Mouse (Mus musculus): ENCODE measurements around the gene Ddx25. TPM values are rescaled to one million over a fixed set of nuclear protein-coding genes. Genes with fewer than 3 reads are reported as not detected.

Ddx25 gene
- polyA plus RNA-seq, 1 experiment from 2014 or later, result 1.2 TPM

GRCm38 (mm10) chr9:35543099-35543860, 15.0 kb downstream of the Ddx25 start:
- Histone ChIP-seq H3K4me1 (ENCODE audit: control insufficient read depth, insufficient read depth, low read length) (no peaks in the 10 kb centered on the region), H3K36me3 (ENCODE audit: control insufficient read depth, insufficient read depth, low read length) (no peaks in the 10 kb centered on the region), H3K4me2 (ENCODE audit: low read depth, low read length) (no peak overlapping the region), H3K9ac (ENCODE audit: low read length) (no peak overlapping the region), H3K27me3 (ENCODE audit: control insufficient read depth, insufficient read depth, low read length) (no peaks in the 10 kb centered on the region), H3K4me3 (replicated peaks; ENCODE audit: low read length) (no peak overlapping the region), H3K27ac (ENCODE audit: low read length) (no peak overlapping the region), H3K9me3 (replicated peaks; ENCODE audit: control insufficient read depth, low read length) (no peaks in the 10 kb centered on the region)
- 79% methylated on average over 14 of the region's 14 CpGs for WGBS
- ATAC-seq (ENCODE audit: insufficient read depth, low FRiP score), result no peak

- Histone ChIP-seq H3K4me1 (ENCODE audit: control insufficient read depth, insufficient read depth, low read length) (no peaks in the 10 kb centered on the region), H3K36me3 (ENCODE audit: control insufficient read depth, insufficient read depth, low read length) (no peaks in the 10 kb centered on the region), H3K9me3 (replicated peaks; ENCODE audit: control insufficient read depth, low read length) (no peaks in the 10 kb centered on the region), H3K4me3 (replicated peaks; ENCODE audit: low read length) (no peak overlapping the region), H3K9ac (ENCODE audit: low read length) (no peak overlapping the region), H3K4me2 (ENCODE audit: low read depth, low read length) (no peak overlapping the region), H3K27me3 (ENCODE audit: control insufficient read depth, insufficient read depth, low read length) (no peaks in the 10 kb centered on the region), H3K27ac (ENCODE audit: low read length) (no peak overlapping the region)
- 66% methylated on average over 6 of the region's 6 CpGs for WGBS
- ATAC-seq (ENCODE audit: insufficient read depth, low FRiP score), result no peak
These were observed 16.4 kb downstream of the Ddx25 start for GRCm38 (mm10) chr9:35541941-35542340.

GRCm38 (mm10) chr9:35541488-35541887, 16.8 kb downstream of the Ddx25 start:
- Histone ChIP-seq H3K36me3 (ENCODE audit: control insufficient read depth, insufficient read depth, low read length) (no peaks in the 10 kb centered on the region), H3K27me3 (ENCODE audit: control insufficient read depth, insufficient read depth, low read length) (no peaks in the 10 kb centered on the region), H3K4me3 (replicated peaks; ENCODE audit: low read length) (no peak overlapping the region), H3K9me3 (replicated peaks; ENCODE audit: control insufficient read depth, low read length) (no peaks in the 10 kb centered on the region), H3K4me1 (ENCODE audit: control insufficient read depth, insufficient read depth, low read length) (no peaks in the 10 kb centered on the region), H3K27ac (ENCODE audit: low read length) (no peak overlapping the region), H3K4me2 (ENCODE audit: low read depth, low read length) (no peak overlapping the region), H3K9ac (ENCODE audit: low read length) (no peak overlapping the region)
- peak; percentile 53; the same call in 1 of the 2 replicates for ATAC-seq (ENCODE audit: insufficient read depth, low FRiP score)
- WGBS, result 8% methylated on average over 6 of the region's 6 CpGs

GRCm38 (mm10) chr9:35541024-35541423, 17.3 kb downstream of the Ddx25 start:
- 76% methylated on average over 5 of the region's 5 CpGs for WGBS
- no peak overlapping the region for H3K4me3 ChIP-seq (replicated peaks; ENCODE audit: low read length)
- no peaks in the 10 kb centered on the region for H3K9me3 ChIP-seq (replicated peaks; ENCODE audit: control insufficient read depth, low read length)
- H3K27me3 ChIP-seq (ENCODE audit: control insufficient read depth, insufficient read depth, low read length), result no peaks in the 10 kb centered on the region
- no peak overlapping the region for H3K4me2 ChIP-seq (ENCODE audit: low read depth, low read length)
- no peaks in the 10 kb centered on the region for H3K36me3 ChIP-seq (ENCODE audit: control insufficient read depth, insufficient read depth, low read length)
- no peak overlapping the region for H3K9ac ChIP-seq (ENCODE audit: low read length)
- 0 out of 2 replicates have a peak, but pooled peaks have one; percentile 43 for ATAC-seq (ENCODE audit: insufficient read depth, low FRiP score)
- H3K4me1 ChIP-seq (ENCODE audit: control insufficient read depth, insufficient read depth, low read length), result no peaks in the 10 kb centered on the region
- no peak overlapping the region for H3K27ac ChIP-seq (ENCODE audit: low read length)

- Histone ChIP-seq H3K27me3 (ENCODE audit: control insufficient read depth, insufficient read depth, low read length) (no peaks in the 10 kb centered on the region), H3K4me2 (ENCODE audit: low read depth, low read length) (no peak overlapping the region), H3K9ac (ENCODE audit: low read length) (no peak overlapping the region), H3K27ac (ENCODE audit: low read length) (no peak overlapping the region), H3K4me3 (replicated peaks; ENCODE audit: low read length) (no peak overlapping the region), H3K36me3 (ENCODE audit: control insufficient read depth, insufficient read depth, low read length) (no peaks in the 10 kb centered on the region), H3K4me1 (ENCODE audit: control insufficient read depth, insufficient read depth, low read length) (no peaks in the 10 kb centered on the region), H3K9me3 (replicated peaks; ENCODE audit: control insufficient read depth, low read length) (no peaks in the 10 kb centered on the region)
- no peak for ATAC-seq (ENCODE audit: insufficient read depth, low FRiP score)
- 60% methylated on average over 13 of the region's 13 CpGs for WGBS
These were observed 19.2 kb downstream of the Ddx25 start for GRCm38 (mm10) chr9:35539001-35539750.

GRCm38 (mm10) chr9:35535876-35536275, 22.5 kb downstream of the Ddx25 start:
- Histone ChIP-seq H3K27me3 (ENCODE audit: control insufficient read depth, insufficient read depth, low read length) (no peaks in the 10 kb centered on the region), H3K4me2 (ENCODE audit: low read depth, low read length) (no peak overlapping the region), H3K4me1 (ENCODE audit: control insufficient read depth, insufficient read depth, low read length) (no peaks in the 10 kb centered on the region), H3K9me3 (replicated peaks; ENCODE audit: control insufficient read depth, low read length) (no peaks in the 10 kb centered on the region), H3K4me3 (replicated peaks; ENCODE audit: low read length) (no peak overlapping the region), H3K27ac (ENCODE audit: low read length) (no peak overlapping the region), H3K36me3 (ENCODE audit: control insufficient read depth, insufficient read depth, low read length) (no peaks in the 10 kb centered on the region), H3K9ac (ENCODE audit: low read length) (no peak overlapping the region)
- WGBS, result 68% methylated on average over 4 of the region's 4 CpGs
- no peak for ATAC-seq (ENCODE audit: insufficient read depth, low FRiP score)

GRCm38 (mm10) chr9:35535110-35535509, 23.2 kb downstream of the Ddx25 start:
- Histone ChIP-seq H3K27me3 (ENCODE audit: control insufficient read depth, insufficient read depth, low read length) (no peaks in the 10 kb centered on the region), H3K4me3 (replicated peaks; ENCODE audit: low read length) (no peak overlapping the region), H3K36me3 (ENCODE audit: control insufficient read depth, insufficient read depth, low read length) (no peaks in the 10 kb centered on the region), H3K27ac (ENCODE audit: low read length) (no peak overlapping the region), H3K4me2 (ENCODE audit: low read depth, low read length) (no peak overlapping the region), H3K9ac (ENCODE audit: low read length) (no peak overlapping the region), H3K9me3 (replicated peaks; ENCODE audit: control insufficient read depth, low read length) (no peaks in the 10 kb centered on the region), H3K4me1 (ENCODE audit: control insufficient read depth, insufficient read depth, low read length) (no peaks in the 10 kb centered on the region)
- ATAC-seq (ENCODE audit: insufficient read depth, low FRiP score), result peak; percentile 76; the same call in 1 of the 2 replicates
- 6% methylated on average over 2 of the region's 2 CpGs for WGBS

- H3K4me3 ChIP-seq (replicated peaks; ENCODE audit: low read length), result no peak overlapping the region
- ATAC-seq (ENCODE audit: insufficient read depth, low FRiP score), result no peak
- H3K36me3 ChIP-seq (ENCODE audit: control insufficient read depth, insufficient read depth, low read length), result no peaks in the 10 kb centered on the region
- H3K9ac ChIP-seq (ENCODE audit: low read length), result no peak overlapping the region
- no peak overlapping the region for H3K4me2 ChIP-seq (ENCODE audit: low read depth, low read length)
- peak overlapping the region; percentile 17; the same call in 1 of the 2 replicates for H3K27ac ChIP-seq (ENCODE audit: low read length)
- H3K27me3 ChIP-seq (ENCODE audit: control insufficient read depth, insufficient read depth, low read length), result no peaks in the 10 kb centered on the region
- WGBS, result 56% methylated on average over 9 of the region's 9 CpGs
- no peaks in the 10 kb centered on the region for H3K9me3 ChIP-seq (replicated peaks; ENCODE audit: control insufficient read depth, low read length)
- H3K4me1 ChIP-seq (ENCODE audit: control insufficient read depth, insufficient read depth, low read length), result no peaks in the 10 kb centered on the region
These were observed 25.1 kb downstream of the Ddx25 start for GRCm38 (mm10) chr9:35533266-35533665.

- no peak overlapping the region for H3K9ac ChIP-seq (ENCODE audit: low read length)
- 23% methylated on average over 1 of the region's 1 CpGs for WGBS
- peak overlapping the region; percentile 33; the same call in 1 of the 2 replicates for H3K27ac ChIP-seq (ENCODE audit: low read length)
- no peaks in the 10 kb centered on the region for H3K27me3 ChIP-seq (ENCODE audit: control insufficient read depth, insufficient read depth, low read length)
- H3K9me3 ChIP-seq (replicated peaks; ENCODE audit: control insufficient read depth, low read length), result no peaks in the 10 kb centered on the region
- H3K4me3 ChIP-seq (replicated peaks; ENCODE audit: low read length), result no peak overlapping the region
- ATAC-seq (ENCODE audit: insufficient read depth, low FRiP score), result no peak
- H3K4me2 ChIP-seq (ENCODE audit: low read depth, low read length), result no peak overlapping the region
- H3K4me1 ChIP-seq (ENCODE audit: control insufficient read depth, insufficient read depth, low read length), result no peaks in the 10 kb centered on the region
- no peaks in the 10 kb centered on the region for H3K36me3 ChIP-seq (ENCODE audit: control insufficient read depth, insufficient read depth, low read length)
These were observed 28.5 kb downstream of the Ddx25 start for GRCm38 (mm10) chr9:35529796-35530195.
